ENCODE assay signal across 13 mouse cellular contexts in genomic region chr2:26360772-26361171, GRCm38 (mm10). TPM values are rescaled to one million over a fixed set of nuclear protein-coding genes. Genes with fewer than 3 reads are reported as not detected.
DNase-seq lines count a peak whose midpoint lies in the region; ATAC-seq and TF ChIP-seq lines count a peak whose summit lies in the region.
"Had no signal": no experiment of that assay in that cellular context is flagged by ENCODE, and none has a peak within 500 bp of the region (broad histone marks: within the 10 kb centered on the region; RNA-seq: fewer than 3 reads in every experiment).

Gene Card9, minus strand, starts transcription at chr2:26360918.

- H3K36me3 ChIP-seq in heart, embryonic 16.5 days (ENCODE audit: control insufficient read depth, insufficient read depth): no peaks in the 10 kb centered on the region
- peaks cover 38% of the 10 kb centered on the region for H3K36me3 ChIP-seq in hindbrain, embryonic 14.5 days (replicated peaks; ENCODE audit: control insufficient read depth, insufficient read depth)
- H3K36me3 ChIP-seq in kidney, adult 2 months (ENCODE audit: control insufficient read depth, insufficient read depth, low read length): no peaks in the 10 kb centered on the region

- no peak for ATAC-seq in heart, embryonic 16.5 days (replicated peaks; ENCODE audit: extremely low read depth, insufficient read depth, low FRiP score)
- ATAC-seq in megakaryocyte progenitor cell, adult 5-6 weeks (replicated peaks; ENCODE audit: poor library complexity): peak; percentile 82
- no peak for ATAC-seq in inflammation-experienced regulatory T-cells, adult 6 months
- ATAC-seq in hindbrain, embryonic 14.5 days (ENCODE audit: low FRiP score): no peak
- ATAC-seq: forebrain, embryonic 16.5 days had no signal

- H3K9me3 ChIP-seq in heart, embryonic 16.5 days (replicated peaks; ENCODE audit: control insufficient read depth, low read length): no peaks in the 10 kb centered on the region
- H3K9me3 ChIP-seq in hindbrain, embryonic 14.5 days (ENCODE audit: control insufficient read depth, low read length): no peaks in the 10 kb centered on the region
- H3K9me3 ChIP-seq: limb, embryonic 15.5 days; neural tube, embryonic 13.5 days had no signal

- no peak for DNase-seq in heart, postnatal 36 days
- DNase-seq in R1 (ENCODE audit: low read depth, low spot score) (peak; percentile 16), liver (peak; percentile 31)
- no peak for DNase-seq in hindbrain, embryonic 14.5 days (ENCODE audit: low spot score)
- DNase-seq in kidney, adult 2 months: no peak

- TF ChIP-seq POLR2A in kidney, adult 2 months (IDR thresholded peaks at IDR 0.05; ENCODE audit: low read depth, low read length): no peak

- peaks cover 16% of the 10 kb centered on the region for H3K4me1 ChIP-seq in heart, embryonic 16.5 days (ENCODE audit: control insufficient read depth, insufficient read depth, low read length)
- no peaks in the 10 kb centered on the region for H3K4me1 ChIP-seq in hindbrain, embryonic 14.5 days (replicated peaks; ENCODE audit: control insufficient read depth, insufficient read depth, low read length)
- peaks cover 4% of the 10 kb centered on the region; the same call in 1 of the 2 replicates for H3K4me1 ChIP-seq in kidney, adult 2 months (ENCODE audit: control insufficient read depth, insufficient read depth, low read length)
- H3K4me1 ChIP-seq: neural tube, embryonic 13.5 days had no signal

- H3K4me3 ChIP-seq in heart, embryonic 16.5 days (ENCODE audit: low read length): no peak within 1 kb of the TSS
- H3K4me3 ChIP-seq in hindbrain, embryonic 14.5 days (replicated peaks; ENCODE audit: low read length): no peak within 1 kb of the TSS
- no peak within 1 kb of the TSS for H3K4me3 ChIP-seq in kidney, adult 2 months (ENCODE audit: insufficient read depth, low read depth, low read length)
- H3K4me3 ChIP-seq: limb, embryonic 15.5 days; neural tube, embryonic 13.5 days had no signal

- intact Hi-C loops in heart, postnatal 36 days (cut with DNase I): no loop called here

- H3K4me2 ChIP-seq in heart, embryonic 16.5 days (ENCODE audit: low read depth, low read length): no peak within 1 kb of the TSS
- no peak within 1 kb of the TSS for H3K4me2 ChIP-seq in hindbrain, embryonic 14.5 days (replicated peaks)
- H3K4me2 ChIP-seq: heart, embryonic 11.5 days; limb, embryonic 15.5 days; neural tube, embryonic 13.5 days had no signal

- no peaks in the 10 kb centered on the region for H3K27me3 ChIP-seq in heart, embryonic 16.5 days (ENCODE audit: control insufficient read depth, insufficient read depth, low read length)
- H3K27me3 ChIP-seq in hindbrain, embryonic 14.5 days (ENCODE audit: control insufficient read depth, insufficient read depth, low read length): no peaks in the 10 kb centered on the region
- no peaks in the 10 kb centered on the region for H3K27me3 ChIP-seq in kidney, adult 2 months (replicated peaks; ENCODE audit: control insufficient read depth, insufficient read depth, low read length)
- H3K27me3 ChIP-seq: limb, embryonic 15.5 days; neural tube, embryonic 13.5 days had no signal

- WGBS in heart, embryonic 16.5 days: 56% methylated on average over 3 of the region's 3 CpGs
- 61% methylated on average over 3 of the region's 3 CpGs for WGBS in hindbrain, embryonic 14.5 days
- WGBS in kidney, adult 2 months: 45% methylated on average over 3 of the region's 3 CpGs

- H3K9ac ChIP-seq in heart, embryonic 16.5 days (ENCODE audit: low read length): no peak within 1 kb of the TSS
- no peak within 1 kb of the TSS for H3K9ac ChIP-seq in hindbrain, embryonic 14.5 days
- H3K9ac ChIP-seq: limb, embryonic 15.5 days; neural tube, embryonic 13.5 days had no signal

- H3K27ac ChIP-seq in heart, embryonic 16.5 days (ENCODE audit: low read length): 0 out of 2 replicates have a peak within 1 kb of the TSS, but pooled peaks have one; percentile 4
- no peak within 1 kb of the TSS for H3K27ac ChIP-seq in hindbrain, embryonic 14.5 days
- no peak within 1 kb of the TSS for H3K27ac ChIP-seq in kidney, adult 2 months (ENCODE audit: insufficient read depth, low read depth, low read length)
- H3K27ac ChIP-seq: kidney, postnatal 0 days; limb, embryonic 15.5 days; neural tube, embryonic 13.5 days had no signal

- no peak for TF ChIP-seq CTCF in kidney, adult 2 months (conservative IDR thresholded peaks at IDR 0.05; ENCODE audit: insufficient read depth, insufficient read length, low read depth, low read length)

RNA-seq across cellular contexts. Expression of gene Card9, which starts in this region (rescaled TPM):
- polyA plus RNA-seq in heart, embryonic 16.5 days (2015; fragmentation: Nextera tagmentation; extraction: Ambion mirVana): 1.0 and 1.2 TPM in 2 replicates
- total RNA-seq in heart, postnatal 36 days (2021): 1 to 10 TPM; 1.4 to 1.5 TPM
- total RNA-seq in megakaryocyte progenitor cell, adult 5-6 weeks (2015): 27.3 and 33.3 TPM in 2 replicates
- 99.2 and 121 TPM in 2 replicates for total RNA-seq in megakaryocyte progenitor cell, adult 5-6 weeks (2017)
- 1 to 10 TPM in 2 of 3 experiments, under 1 TPM in 1; 0.53 to 2.1 (median 1.1) TPM for polyA plus RNA-seq in inflammation-experienced regulatory T-cells, adult 6 months (2017; shearing (Covaris generic))
- 1.9 and 2.1 TPM in 2 replicates for polyA plus RNA-seq in hindbrain, embryonic 14.5 days (2014; fragmentation: Nextera tagmentation; extraction: Ambion mirVana)
- polyA plus RNA-seq in kidney, adult 2 months (2012; rRNA removed): 2.1 and 2.5 TPM in 2 replicates

Comparison
In these comparisons a context has a peak if more than half of its experiments do, and no peak if none do; other contexts are left out.
1. RNA of gene Card9 (total RNA-seq): 27.3 to 121 TPM in megakaryocyte progenitor cell, adult 5-6 weeks; 1.4 to 1.5 TPM in heart, postnatal 36 days; every median in the first group is over 10 times any median in the second.
2. DNase-seq: peak in R1 (single experiment) and liver (single experiment); none in heart, postnatal 36 days (0 of 2), hindbrain, embryonic 14.5 days (single experiment) and kidney, adult 2 months (single experiment).